Mouse (Mus musculus): ENCODE results near the gene Mrpl1.

Mrpl1 gene

GRCm38 (mm10) chr5:96207531-96207930 is 1.8 kb upstream of the Mrpl1 start:
- no peak for DNase-seq (ENCODE audit: low spot score)

- no peak for DNase-seq (ENCODE audit: low spot score)
These were observed 750 bp upstream of the Mrpl1 start for GRCm38 (mm10) chr5:96208543-96208942.

GRCm38 (mm10) chr5:96209916-96210583 is 757 bp downstream of the Mrpl1 start:
- DNase-seq (ENCODE audit: low spot score) = peak; percentile 92

- no peak for DNase-seq (ENCODE audit: low spot score)
These were observed 9.4 kb downstream of the Mrpl1 start for GRCm38 (mm10) chr5:96218648-96219047.

- DNase-seq (ENCODE audit: low spot score) = no peak
These were observed 10.2 kb downstream of the Mrpl1 start for GRCm38 (mm10) chr5:96219512-96219911.

- no peak for DNase-seq (ENCODE audit: low spot score)
These were observed 12.0 kb downstream of the Mrpl1 start for GRCm38 (mm10) chr5:96221298-96221697.

GRCm38 (mm10) chr5:96221812-96222585 is 12.7 kb downstream of the Mrpl1 start:
- DNase-seq (ENCODE audit: low spot score) = peak; percentile 31

- DNase-seq (ENCODE audit: low spot score) = no peak
These were observed 13.7 kb downstream of the Mrpl1 start for GRCm38 (mm10) chr5:96222964-96223363.

- peak; percentile 10 for DNase-seq (ENCODE audit: low spot score)
These were observed 17.2 kb downstream of the Mrpl1 start for GRCm38 (mm10) chr5:96226490-96226889.

GRCm38 (mm10) chr5:96228967-96229366 is 19.7 kb downstream of the Mrpl1 start:
- no peak for DNase-seq (ENCODE audit: low spot score)

GRCm38 (mm10) chr5:96238797-96239196 is 29.5 kb downstream of the Mrpl1 start:
- no peak for DNase-seq (ENCODE audit: low spot score)

GRCm38 (mm10) chr5:96240856-96241255 is 31.6 kb downstream of the Mrpl1 start:
- DNase-seq (ENCODE audit: low spot score) = no peak

GRCm38 (mm10) chr5:96244511-96244910 is 35.2 kb downstream of the Mrpl1 start:
- DNase-seq (ENCODE audit: low spot score) = no peak

GRCm38 (mm10) chr5:96253995-96254394 is 44.7 kb downstream of the Mrpl1 start:
- no peak for DNase-seq (ENCODE audit: low spot score)

GRCm38 (mm10) chr5:96255166-96255565 is 45.9 kb downstream of the Mrpl1 start:
- no peak for DNase-seq (ENCODE audit: low spot score)

GRCm38 (mm10) chr5:96258210-96258609 is 48.9 kb downstream of the Mrpl1 start:
- DNase-seq (ENCODE audit: low spot score) = no peak

GRCm38 (mm10) chr5:96267017-96267702 is 57.9 kb downstream of the Mrpl1 start:
- DNase-seq (ENCODE audit: low spot score) = peak; percentile 77

GRCm38 (mm10) chr5:96271070-96271469 is 61.8 kb downstream of the Mrpl1 start:
- no peak for DNase-seq (ENCODE audit: low spot score)

GRCm38 (mm10) chr5:96305786-96306185 is 96.5 kb downstream of the Mrpl1 start:
- no peak for DNase-seq (ENCODE audit: low spot score)

- DNase-seq (ENCODE audit: low spot score) = no peak
These were observed 97.0 kb downstream of the Mrpl1 start for GRCm38 (mm10) chr5:96306271-96306670.

- no peak for DNase-seq (ENCODE audit: low spot score)
These were observed 97.5 kb downstream of the Mrpl1 start for GRCm38 (mm10) chr5:96306826-96307225.

- DNase-seq (ENCODE audit: low spot score) = no peak
These were observed 98.8 kb downstream of the Mrpl1 start for GRCm38 (mm10) chr5:96308086-96308485.

GRCm38 (mm10) chr5:96308645-96309044 is 99.4 kb downstream of the Mrpl1 start:
- no peak for DNase-seq (ENCODE audit: low spot score)

Measured in layer of hippocampus, adult 11-12 months (tissue).